Mouse (Mus musculus): ENCODE results near the gene Abcc9.
"Not testable (repeated sequence)": the region's sequence is repeated elsewhere in the genome, so short reads cannot be mapped to it uniquely, and the experiment has no call there.

The Abcc9 gene

DNA sequence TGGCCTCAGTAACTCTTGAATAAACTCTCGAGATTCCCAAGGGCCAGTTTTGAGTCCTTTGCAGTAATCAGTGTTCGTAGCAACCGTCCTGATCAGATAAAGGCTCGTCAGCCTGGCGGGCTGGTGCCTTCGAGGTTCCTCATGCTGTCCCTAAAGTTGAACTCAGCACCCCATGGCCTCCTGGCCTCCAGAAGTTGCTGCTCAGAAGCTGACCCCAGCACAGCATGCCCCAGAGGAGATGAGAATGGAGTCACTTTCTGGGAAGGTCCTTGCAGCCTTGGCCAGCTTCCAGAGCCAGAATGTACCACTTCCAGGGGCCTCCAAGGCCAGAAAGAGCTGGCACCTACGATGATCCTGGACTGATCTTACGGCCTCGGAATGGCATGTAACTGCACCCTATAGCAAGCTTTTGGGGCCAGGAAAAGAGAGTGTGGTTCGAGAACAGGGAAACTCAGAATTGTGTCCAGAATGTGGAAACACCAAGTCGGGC lies 1.4 kb upstream of the Abcc9 start:
- DNase-seq (ENCODE audit: low spot score in 2 of 2) = no peak

DNA sequence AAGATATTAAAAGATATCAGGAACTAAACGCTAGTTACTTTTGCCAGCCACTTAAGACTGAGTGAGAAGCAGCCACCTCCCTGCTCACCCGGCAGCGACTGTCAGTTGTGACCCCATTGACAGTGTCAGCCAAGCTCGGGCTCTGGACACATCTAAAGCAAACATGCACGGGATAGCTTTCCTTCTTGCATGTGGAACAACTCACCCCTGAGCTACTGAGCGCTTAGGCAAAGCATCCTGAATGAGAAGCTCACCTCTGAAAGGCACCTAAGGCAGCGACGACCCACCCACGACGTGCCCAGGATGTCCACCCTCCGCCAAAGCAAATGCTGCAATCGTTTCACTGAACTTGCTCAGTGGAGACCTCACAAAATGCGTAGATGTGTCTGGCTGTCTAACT lies 954 bp downstream of the Abcc9 start:
- no peak for DNase-seq (ENCODE audit: low spot score in 2 of 2)

DNA sequence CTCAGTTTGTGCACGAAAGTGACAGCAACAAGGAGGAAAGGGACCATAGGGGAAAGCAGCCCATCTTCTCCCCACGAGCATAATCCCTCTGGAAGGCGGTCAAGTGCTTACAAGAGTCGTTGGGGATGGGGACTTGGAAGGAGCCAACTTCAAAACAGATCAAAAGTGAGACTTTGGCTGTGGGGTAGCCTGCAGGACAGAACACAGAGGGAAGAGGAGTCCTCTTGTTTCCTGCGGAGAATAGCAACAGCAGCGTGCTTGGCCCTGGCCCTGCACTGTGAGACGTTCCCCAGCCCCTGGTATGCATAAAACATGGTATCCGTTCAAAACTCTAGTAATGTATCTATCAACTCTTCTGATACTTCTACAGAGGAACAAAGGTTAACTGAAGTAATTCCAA lies 1.4 kb downstream of the Abcc9 start:
- DNase-seq (ENCODE audit: low spot score in 2 of 2) = no peak

DNA sequence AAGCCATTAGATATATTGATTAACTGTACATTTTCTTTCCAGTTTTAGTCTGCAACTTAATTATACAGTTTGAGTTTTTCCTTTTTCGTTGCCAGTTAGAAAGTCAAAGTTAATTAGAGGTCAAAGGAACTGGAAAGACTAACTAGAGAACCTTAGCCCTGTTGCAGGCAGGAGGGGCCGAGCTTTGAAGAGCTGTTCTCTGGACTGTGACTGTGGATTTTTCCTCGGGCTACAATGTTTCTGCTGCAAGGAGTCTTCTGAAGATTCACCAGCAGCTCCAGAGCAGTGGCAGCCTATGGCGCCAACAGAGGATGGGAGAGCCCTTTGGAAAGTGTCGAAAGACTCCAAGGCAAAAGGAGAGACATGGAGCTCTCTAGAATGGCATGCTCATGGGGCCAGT lies 10.0 kb downstream of the Abcc9 start:
- no peak for DNase-seq (ENCODE audit: low spot score in 2 of 2)

DNA sequence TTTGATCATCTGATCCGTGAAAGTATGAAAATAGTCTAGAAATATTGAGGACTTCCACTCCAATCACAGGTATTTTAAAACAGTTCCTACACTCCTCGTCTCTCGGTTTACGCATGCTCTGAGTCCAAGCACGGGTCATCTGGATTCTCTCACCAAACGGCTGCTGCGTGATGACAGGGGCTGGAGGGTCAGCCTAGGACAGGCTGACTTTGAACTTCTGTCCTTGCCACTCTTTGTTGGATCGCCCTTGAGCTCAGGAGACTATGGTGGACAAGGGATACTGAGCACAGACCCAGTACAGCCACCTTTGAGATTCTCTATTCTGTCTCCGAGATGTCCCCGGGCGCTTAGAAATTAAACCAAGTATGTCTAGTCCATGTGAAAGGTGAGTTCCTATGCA lies 12.4 kb downstream of the Abcc9 start:
- no peak for DNase-seq (ENCODE audit: low spot score in 2 of 2)

DNA sequence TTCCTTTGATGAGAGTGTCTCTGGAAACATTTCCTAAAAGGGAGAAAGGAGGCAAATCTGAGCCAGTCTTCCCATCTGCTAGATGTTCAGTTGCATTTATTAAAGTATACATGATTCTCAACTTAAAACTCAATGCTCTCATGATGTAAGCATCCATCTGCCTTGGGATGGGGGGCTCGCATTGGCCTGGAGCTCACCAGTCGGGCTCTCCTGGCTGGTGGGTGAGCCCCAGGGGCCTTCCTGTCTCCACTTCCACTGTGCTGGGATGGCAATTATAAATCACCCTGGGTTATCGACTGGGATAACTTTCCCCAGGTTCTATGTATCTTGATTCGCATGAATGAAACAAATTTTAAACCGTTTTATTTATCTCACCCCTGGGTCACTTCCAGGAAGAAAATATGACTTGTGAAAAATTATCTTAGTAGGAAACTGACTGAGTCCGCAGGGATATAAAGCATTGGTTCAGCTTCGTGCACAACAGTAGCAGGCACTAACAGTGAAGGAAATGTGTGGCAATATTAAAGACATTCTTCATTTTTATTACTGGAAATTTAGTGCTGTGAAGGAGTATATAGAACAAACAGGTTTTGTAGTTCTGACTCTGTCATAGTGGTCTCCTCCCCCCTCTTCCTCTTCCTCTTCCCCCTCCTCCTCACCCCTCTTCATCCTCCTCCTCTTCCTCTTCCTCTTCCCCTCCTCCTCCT lies 19.0 kb downstream of the Abcc9 start:
- no peak for DNase-seq (ENCODE audit: low spot score in 2 of 2)

DNA sequence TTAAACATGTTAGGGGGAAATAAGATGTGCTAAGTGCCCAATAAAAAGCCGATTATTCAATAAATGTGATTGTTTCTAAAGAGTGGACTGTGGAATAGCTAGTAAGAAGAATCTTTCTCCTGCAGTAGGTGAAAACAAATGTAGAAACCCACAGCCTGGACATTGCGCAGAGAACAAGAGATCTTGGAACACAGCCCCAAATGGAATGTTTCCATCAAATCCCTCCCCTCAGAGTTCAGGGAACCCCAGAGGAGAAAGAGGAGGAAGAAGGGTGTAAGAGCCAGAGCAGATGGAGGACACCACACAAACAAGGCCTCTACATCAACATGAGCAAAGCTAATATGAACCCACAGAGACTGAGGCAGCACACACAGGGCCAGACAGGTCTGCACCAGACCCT lies 32.1 kb downstream of the Abcc9 start:
- no peak for DNase-seq (ENCODE audit: low spot score in 2 of 2)

DNA sequence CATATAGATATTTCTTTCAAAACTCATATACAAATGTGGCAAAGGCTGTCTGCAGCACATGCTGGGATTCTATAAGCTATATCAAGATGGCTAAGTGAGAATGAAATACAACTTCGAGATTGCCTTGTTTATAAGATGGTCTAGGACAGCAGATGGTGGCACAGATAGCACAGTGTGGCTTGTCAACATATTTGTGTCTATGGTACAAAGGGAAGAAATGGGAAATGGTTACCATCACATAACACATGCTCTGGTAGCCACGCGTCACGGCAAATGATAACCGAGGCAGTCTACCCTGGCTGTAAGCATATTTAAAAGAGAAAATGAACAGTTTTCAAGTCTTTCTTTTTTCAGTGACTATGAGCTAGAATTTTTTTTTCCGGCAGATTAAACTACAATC lies 32.8 kb downstream of the Abcc9 start:
- no peak for DNase-seq (ENCODE audit: low spot score in 2 of 2)

DNA sequence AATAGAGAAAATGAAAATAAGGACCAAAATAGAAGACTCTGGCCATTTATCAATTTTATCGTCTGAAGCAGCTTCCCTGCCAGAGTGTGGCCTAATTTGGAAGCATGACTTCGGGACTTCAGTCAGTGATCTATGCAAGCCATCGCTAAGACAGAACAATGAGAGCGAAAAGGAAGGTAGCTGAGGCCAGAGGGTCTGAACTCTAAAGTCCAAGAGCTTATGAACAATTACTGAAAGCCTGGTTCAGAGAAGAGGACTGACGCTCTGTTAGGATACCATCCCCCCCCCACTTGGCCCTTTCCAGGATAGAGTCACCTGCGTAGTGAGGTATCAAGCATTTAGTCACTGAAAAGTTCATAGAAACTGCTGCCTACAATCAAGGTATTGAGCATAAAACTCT lies 33.3 kb downstream of the Abcc9 start:
- no peak for DNase-seq (ENCODE audit: low spot score in 2 of 2)

DNA sequence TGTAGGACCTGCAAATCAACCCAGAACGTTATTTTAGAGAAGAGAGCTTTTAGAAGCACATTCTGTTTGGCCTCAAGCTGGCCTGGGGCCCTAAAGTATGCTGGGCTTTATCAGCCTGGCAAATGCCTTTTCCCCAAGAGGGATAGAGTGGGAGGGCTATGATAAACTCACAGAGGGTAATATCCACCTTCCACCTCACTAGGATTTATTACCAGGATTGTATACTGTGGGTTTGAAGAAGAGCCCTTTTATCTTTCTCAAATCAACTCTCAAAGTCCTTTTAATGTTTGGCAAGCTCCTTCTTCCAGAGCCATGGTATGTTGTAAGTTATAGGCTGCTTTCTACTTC lies 33.7 kb downstream of the Abcc9 start:
- no peak for DNase-seq (ENCODE audit: low spot score in 2 of 2)

DNA sequence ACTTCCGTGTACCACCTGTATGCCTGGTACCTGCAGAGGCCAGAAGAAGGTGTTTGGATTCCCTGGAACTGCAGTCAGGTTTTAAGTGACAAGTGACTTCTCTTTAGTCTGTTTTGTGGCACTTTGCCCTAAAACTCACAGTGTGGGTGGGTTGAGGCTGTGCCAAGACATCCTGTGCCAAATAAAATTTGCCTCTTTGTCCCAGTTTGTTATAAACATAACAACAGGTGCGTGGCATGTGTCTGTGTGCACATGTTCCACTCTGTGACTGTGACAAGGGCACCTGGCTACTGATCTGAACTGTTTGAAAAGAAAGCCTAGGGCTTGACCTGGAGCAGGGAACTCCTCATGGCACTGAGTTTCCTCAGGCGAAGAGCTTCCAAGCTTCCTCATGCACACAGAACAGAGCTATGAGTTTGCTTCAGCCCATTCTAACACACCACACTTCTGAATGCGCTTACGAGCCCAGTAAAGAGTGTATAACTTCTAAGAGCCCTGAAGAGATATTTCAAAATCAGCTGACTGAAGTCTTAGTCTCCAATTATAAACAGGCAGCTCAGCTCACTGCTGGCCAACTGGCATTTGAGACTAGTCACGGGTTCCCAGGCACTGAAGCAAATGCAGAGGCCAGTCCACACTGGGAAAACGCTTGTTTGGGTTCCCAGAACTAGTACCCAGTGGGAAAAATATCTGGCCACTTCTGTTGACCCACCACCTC lies 34.3 kb downstream of the Abcc9 start:
- DNase-seq (ENCODE audit: low spot score in 2 of 2) = no peak

DNA sequence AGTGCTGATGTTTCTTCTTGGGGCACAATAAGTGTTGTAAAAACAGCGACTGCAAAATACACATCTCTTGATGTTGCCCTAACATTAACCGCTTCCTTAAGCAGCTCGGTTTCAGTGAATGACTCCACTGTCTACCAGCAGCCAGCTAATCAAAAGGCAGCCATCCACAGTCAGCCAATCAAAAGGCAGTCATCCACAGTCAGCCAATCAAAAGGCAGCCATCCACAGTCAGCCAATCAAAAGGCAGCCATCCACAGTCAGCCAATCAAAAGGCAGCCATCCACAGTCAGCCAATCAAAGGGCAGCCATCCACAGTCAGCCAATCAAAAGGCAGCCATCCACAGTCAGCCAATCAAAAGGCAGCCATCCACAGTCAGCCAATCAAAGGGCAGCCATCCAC lies 40.1 kb downstream of the Abcc9 start:
- not testable (repeated sequence) for DNase-seq (ENCODE audit: low spot score in 2 of 2)

DNA sequence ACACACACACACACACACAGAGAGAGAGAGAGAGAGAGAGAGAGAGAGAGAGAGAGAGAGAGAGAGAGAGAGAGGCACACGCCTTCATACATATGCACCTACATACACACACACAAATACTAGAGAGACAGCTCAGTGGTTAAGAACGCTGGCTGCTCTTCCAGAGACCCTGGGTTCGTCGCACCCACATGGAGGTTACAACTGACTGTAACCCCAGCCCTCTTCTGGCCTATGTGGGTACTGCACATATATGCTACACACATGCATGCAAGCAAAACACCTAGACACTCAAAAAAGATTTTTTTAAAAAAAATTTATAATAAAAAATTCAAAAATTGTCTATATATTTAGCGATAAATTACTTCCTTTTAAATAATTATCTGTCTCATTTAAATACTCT lies 43.1 kb downstream of the Abcc9 start:
- no peak for DNase-seq (ENCODE audit: low spot score in 2 of 2)

DNA sequence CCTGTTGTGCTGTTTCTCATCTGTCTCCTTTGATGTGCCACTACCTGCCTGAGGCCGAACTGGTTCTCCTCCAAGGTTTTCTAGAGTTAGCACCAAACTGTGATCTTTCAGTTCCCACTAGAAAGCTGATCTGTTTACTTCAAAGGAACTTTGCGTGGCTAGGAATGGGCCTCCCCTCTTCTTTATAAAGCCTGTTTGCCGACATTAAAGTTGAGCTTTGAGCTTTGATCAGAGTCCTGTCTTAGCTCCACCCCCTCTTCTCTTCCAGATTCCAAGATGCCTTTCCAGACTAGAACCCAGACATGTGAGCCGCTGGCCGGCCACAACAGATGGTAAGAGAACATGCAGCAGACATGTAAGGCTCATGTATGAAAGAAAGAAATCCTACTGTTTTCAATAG lies 47.6 kb downstream of the Abcc9 start:
- DNase-seq (ENCODE audit: low spot score in 2 of 2) = no peak

DNA sequence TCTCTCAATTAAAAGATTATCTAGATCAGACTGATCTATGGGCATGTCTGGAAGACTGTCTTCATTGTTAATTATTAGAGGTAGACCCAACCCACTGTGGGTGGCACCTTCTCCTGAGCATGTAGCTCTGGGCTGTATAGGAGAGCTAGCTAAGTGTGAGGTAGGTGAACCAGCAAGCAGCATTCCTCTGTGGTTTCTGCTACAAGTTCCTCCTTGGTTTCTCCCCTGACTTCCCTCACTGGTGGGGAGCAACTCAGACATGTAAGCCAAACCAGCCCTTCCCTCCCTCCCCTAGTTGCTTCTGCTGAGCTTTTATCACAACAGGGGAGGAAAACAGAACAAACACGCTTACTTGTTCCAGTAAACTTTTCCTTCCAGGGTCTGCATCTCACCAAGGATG lies 49.9 kb downstream of the Abcc9 start:
- DNase-seq (ENCODE audit: low spot score in 2 of 2) = no peak

DNA sequence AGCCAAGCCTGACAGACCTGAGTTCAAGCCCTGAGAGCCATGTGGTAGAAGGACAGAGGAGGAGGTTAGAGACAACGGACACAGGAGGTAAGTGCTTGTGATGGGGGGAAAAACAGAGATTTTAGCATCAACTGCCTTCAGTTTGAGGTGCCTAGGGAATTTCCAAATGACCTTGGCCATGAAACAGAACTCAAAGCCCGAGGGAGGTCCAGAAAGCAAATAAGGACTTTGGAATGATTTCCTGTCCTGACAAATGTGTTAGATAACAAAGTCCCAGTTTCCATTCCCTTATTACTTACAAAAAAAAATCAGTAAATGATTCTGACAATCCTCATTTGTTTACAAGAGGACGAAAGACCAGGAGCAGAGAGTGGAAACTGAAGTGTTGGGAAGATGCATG lies 52.8 kb downstream of the Abcc9 start:
- DNase-seq (ENCODE audit: low spot score in 2 of 2) = no peak

DNA sequence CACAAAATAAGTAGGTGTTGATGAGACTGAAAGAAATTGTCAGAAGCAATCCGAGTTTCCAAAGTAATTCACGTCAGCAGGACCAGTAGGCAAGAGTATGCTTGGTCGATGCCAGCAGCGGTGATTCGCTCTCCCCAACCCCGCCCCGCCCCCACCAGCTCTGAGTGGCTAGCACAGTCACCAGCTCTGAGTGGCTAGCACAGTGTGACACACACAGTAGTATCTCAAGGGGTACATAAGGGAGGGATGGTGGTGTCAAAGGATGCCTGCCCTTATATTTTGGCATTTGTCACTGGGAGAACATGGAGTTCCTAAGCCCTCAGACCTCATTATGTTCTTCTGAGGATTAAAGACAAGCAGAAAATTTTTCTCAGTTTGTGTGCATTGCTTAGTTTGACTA lies 56.6 kb downstream of the Abcc9 start:
- no peak for DNase-seq (ENCODE audit: low spot score in 2 of 2)

DNA sequence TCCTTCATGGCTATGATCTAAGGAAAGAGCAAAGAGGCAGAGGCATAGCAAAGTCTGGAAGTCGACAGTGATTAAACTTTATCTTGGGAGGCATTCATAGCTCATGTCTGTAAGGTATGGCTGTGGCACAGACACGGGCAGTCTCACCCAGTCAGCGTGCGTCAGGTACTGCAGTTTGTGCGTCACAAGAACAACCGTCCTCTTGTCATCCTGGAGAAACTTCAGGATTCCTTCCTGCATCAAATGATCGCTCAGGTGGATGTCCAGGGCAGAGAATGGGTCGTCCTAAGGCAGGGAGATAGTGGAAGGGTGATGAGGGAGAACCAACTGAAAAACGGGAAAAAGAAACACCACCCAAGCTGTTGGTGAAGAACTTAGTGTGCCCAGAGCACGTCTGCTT lies 62.8 kb downstream of the Abcc9 start:
- DNase-seq (ENCODE audit: low spot score in 2 of 2) = no peak

DNA sequence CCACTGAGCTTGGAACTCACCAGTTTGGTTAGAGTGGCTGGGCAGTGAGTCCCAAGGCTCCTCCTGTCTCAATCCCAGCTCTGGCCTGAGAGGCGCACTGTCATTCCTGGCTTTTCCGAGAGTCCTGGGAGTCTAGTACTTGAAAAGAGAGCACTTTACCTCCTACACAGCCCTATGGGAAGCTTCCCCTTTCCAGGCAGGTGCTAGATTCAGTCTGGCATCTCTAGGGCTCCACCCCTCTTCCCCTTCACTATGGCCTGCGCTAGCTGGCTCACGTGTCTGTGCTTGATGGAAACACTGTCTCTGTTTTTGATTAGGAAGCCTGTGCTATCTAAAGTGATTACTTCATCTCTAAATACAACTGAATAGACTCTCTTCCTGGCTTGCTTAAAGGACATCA lies 66.5 kb downstream of the Abcc9 start:
- DNase-seq (ENCODE audit: low spot score in 2 of 2) = no peak

DNA sequence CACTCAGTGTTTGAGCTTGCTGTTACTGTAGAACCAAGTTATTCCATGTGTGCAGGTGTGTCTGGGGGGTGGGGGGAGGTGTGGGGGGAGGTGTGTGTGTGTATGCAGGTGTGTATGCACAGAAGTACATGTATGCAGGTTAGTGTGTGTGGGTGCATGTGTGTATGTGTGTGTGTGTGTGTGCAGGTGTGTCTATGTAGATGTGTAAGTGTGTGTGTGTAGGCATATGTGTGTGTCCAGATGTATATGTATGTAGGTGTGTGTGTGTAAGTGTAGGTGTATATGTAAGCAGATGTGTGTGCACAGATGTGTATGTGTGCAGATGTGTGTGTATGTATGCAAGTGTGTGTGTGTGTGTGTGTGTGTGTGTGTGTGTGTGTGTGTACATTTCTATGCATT lies 66.9 kb downstream of the Abcc9 start:
- DNase-seq (ENCODE audit: low spot score in 2 of 2) = no peak

DNA sequence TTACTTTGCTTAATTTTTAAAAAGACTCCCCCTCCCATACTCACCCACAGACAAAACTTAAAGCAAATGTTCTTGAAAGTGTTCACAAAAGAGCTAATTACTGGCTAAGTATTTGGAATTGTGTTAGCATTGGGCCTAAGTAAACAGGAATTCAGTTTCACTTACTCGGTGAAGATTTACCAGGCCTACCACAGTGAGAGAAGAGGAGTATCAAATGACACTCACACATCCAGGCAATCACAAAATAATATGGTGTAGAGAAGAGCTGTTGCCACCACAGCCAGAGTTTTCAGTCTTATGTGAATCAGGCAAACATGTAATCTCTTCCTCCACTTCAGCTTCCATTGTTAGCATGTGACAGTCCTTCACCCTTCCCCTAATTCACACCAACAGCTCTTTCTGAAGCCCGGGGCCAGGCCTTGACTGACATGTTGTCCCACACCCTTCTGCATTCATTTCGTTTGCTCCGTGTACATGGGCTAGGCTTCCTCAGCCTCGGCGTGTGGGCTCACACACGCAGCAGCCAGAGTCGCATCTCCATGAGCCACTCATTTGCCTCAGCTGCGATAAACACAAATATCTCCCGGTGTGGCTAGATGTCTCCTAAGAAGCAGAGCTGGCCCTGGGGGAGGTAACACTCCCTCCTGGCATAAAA lies 67.5 kb downstream of the Abcc9 start:
- DNase-seq (ENCODE audit: low spot score in 2 of 2) = no peak

DNA sequence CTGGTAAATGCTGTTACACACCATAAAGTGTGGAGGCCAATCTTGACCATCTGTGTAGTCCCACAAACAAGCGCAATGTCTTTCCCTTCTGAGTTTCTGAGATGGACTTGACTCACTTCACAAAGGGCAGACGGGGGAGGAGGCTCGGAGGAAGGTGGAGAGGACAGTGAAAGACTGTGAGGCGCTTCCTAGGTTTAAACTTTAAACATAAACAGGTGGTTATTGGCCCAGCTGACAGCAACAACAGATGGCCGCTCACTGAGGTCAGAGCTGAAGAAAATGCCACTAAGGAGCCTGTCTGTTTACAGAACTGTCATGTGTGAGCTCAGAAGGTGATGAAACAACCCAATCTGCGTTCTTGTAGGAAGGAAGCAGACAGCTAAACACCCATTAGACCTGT lies 78.8 kb downstream of the Abcc9 start:
- no peak for DNase-seq (ENCODE audit: low spot score in 2 of 2)

DNA sequence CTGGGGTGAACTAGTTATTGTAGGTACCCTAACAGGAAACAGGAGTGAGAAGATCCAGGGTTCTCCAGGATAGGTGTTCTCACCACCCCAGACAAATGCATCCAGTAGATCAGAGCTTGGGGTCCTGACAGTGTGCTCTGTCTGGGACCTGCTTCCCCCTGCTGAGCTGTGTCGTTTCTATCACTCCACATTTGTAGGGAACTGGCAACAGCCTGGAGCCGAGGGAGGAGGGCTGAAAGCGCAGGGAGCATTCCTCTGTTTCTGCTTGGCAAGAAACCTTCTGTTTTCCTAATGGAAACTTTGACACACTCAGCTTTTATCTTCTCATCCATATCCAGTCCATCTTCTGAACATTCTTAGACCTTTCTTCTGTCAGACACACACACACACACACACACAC lies 85.5 kb downstream of the Abcc9 start:
- no peak for DNase-seq (ENCODE audit: low spot score in 2 of 2)

Measured in left cerebral cortex, adult 9 months (tissue).